Mouse (Mus musculus) E14TG2a.4 (cell line): ENCODE results near the gene Syk.

Source experiments
- H3K27me3 ChIP-seq: 2 replicates; pipeline ENCODE4 v1.6.1; 2014; ENCODE audit warnings: low read length, control low read depth; ENCODE audit not compliant: insufficient read depth
- H3K36me3 ChIP-seq: 2 replicates; pipeline ENCODE4 v1.6.1; 2014; ENCODE audit warnings: low read length, control low read depth; ENCODE audit not compliant: insufficient read depth
- H3K4me1 ChIP-seq: replicated peaks from 2 replicates; pipeline ENCODE4 v1.6.1; 2014; ENCODE audit warnings: low read depth, low read length, control low read depth
- H3K4me3 ChIP-seq: replicated peaks from 2 replicates; pipeline ENCODE4 v1.5.1; 2014; ENCODE audit warnings: mild to moderate bottlenecking, low read length
- H3K9me3 ChIP-seq: 2 replicates; pipeline ENCODE4 v1.6.1; 2014; ENCODE audit warnings: low read length, control low read depth
- CTCF ChIP-seq: conservative IDR thresholded peaks from 2 replicates; pipeline ENCODE4 v1.5.1; 2014; ENCODE audit warnings: low read length
- NANOG ChIP-seq: IDR thresholded peaks from 2 replicates; pipeline ENCODE4 v1.6.1; 2014; ENCODE audit warnings: borderline replicate concordance, low read length, mixed read lengths
- POU5F1 ChIP-seq: IDR thresholded peaks from 2 replicates; pipeline ENCODE4 v1.6.1; 2014; ENCODE audit warnings: low read length, borderline replicate concordance

The Syk gene

DNA sequence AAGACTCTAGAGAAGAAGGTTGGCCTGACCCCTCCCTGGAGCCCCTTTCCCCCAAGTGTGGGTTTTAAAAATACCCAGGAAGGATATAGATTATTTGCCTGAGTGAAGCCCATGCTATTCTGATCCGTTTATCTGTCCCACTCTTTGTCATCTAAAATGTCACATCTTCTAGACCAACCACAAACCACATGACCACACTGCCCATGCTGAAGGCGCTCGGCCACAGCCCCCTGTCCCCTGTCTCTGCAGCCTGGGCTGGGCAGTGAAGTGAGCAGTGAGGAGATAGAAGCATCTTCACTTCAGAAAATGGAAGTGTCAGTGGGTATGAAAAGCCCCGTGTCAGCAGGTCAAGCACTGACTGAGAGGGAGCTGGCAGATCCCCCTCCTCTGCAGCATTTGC, 40.3 kb upstream of the Syk start:
- TF ChIP-seq CTCF (no peak), POU5F1 (no peak), NANOG (no peak)
- no peaks in the 10 kb centered on the region for H3K36me3 ChIP-seq
- no peak overlapping the region for H3K4me3 ChIP-seq

DNA sequence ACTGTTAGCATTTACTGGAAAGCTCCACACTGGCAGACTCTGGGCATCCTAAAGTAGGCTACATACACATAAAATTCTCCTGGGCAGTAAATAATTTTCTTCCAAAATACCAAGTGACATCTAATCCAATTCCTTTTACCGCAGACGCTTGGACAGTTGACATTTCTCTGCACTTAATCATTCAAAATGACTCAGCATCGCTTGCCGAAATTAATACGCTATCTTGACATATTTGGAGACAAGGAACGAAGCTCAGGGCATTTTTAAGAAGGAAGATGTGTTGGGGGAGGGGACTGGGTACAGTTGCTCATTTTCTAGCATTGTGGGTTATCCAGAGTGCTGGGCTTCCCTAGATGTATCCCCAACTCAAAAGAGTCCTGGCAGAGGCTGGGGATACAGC, 36.7 kb upstream of the Syk start:
- Histone ChIP-seq H3K9me3 (no peaks in the 10 kb centered on the region), H3K4me1 (peaks cover 10% of the 10 kb centered on the region; the same call in 1 of the 2 replicates), H3K36me3 (no peaks in the 10 kb centered on the region), H3K27me3 (0 out of 2 replicates have a peak, but pooled peaks cover 5% of the 10 kb centered on the region), H3K4me3 (no peak overlapping the region)
- TF ChIP-seq NANOG (no peak), POU5F1 (no peak), CTCF (no peak)

More for the DNA sequence above, 40.3 kb upstream of the Syk start:
- Histone ChIP-seq H3K9me3 (no peaks in the 10 kb centered on the region), H3K27me3 (0 out of 2 replicates have a peak, but pooled peaks cover 5% of the 10 kb centered on the region), H3K4me1 (peaks cover 21% of the 10 kb centered on the region)

GRCm38 (mm10) chr13:52550690-52551193, 32.2 kb upstream of the Syk start:
- Histone ChIP-seq H3K36me3 (no peaks in the 10 kb centered on the region), H3K27me3 (no peaks in the 10 kb centered on the region), H3K4me3 (no peak overlapping the region), H3K4me1 (peaks cover 29% of the 10 kb centered on the region), H3K9me3 (no peaks in the 10 kb centered on the region)
- no peak for TF ChIP-seq CTCF
- TF ChIP-seq POU5F1: no peak
- no peak for TF ChIP-seq NANOG

GRCm38 (mm10) chr13:52551275-52551674, 31.7 kb upstream of the Syk start:
- no peaks in the 10 kb centered on the region for H3K9me3 ChIP-seq
- H3K36me3 ChIP-seq: no peaks in the 10 kb centered on the region
- peak overlapping the region; percentile 14; the same call in 1 of the 2 replicates for H3K4me3 ChIP-seq
- H3K27me3 ChIP-seq: no peaks in the 10 kb centered on the region
- H3K4me1 ChIP-seq: peaks cover 34% of the 10 kb centered on the region
- no peak for TF ChIP-seq POU5F1
- no peak for TF ChIP-seq CTCF
- TF ChIP-seq NANOG: no peak

DNA sequence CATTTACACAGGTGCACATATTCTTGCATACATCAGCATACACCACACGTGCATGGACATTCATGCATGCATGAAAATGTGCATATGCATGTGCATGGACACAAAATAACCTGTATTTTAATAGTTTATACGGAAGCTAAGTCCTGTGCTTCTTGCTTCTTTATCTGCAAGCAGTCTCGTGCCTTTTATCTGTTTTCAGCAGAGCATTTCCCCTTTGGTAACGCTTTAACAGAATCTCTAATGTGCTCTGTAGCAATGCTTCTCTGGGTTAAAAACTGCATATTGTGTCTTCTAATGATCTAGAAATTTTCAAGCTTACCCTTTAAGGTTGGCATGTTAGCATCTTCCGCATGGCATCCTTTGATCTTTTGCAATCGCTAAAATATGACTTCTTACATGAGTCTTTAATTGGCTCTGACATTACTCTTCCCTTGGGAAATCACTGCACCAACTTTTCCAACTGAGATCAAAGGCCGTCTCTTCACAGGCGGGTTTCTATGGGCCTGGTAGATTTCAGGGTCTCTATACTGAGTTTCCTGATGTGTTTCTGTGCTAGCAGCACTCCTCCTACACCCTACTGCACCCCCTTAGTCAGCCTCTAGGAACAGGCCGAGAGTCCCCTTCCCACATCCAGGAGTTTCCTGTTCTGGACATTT, 30.0 kb upstream of the Syk start:
- no peak overlapping the region for H3K4me3 ChIP-seq
- H3K36me3 ChIP-seq: no peaks in the 10 kb centered on the region
- no peak for TF ChIP-seq NANOG
- no peak for TF ChIP-seq POU5F1
- TF ChIP-seq CTCF: no peak
- H3K27me3 ChIP-seq: no peaks in the 10 kb centered on the region
- peaks cover 42% of the 10 kb centered on the region for H3K4me1 ChIP-seq
- H3K9me3 ChIP-seq: no peaks in the 10 kb centered on the region

GRCm38 (mm10) chr13:52554722-52555121, 28.3 kb upstream of the Syk start:
- Histone ChIP-seq H3K4me1 (peaks cover 46% of the 10 kb centered on the region), H3K4me3 (no peak overlapping the region), H3K27me3 (no peaks in the 10 kb centered on the region), H3K36me3 (no peaks in the 10 kb centered on the region), H3K9me3 (no peaks in the 10 kb centered on the region)
- TF ChIP-seq POU5F1 (no peak), NANOG (no peak), CTCF (no peak)

GRCm38 (mm10) chr13:52557421-52557820, 25.6 kb upstream of the Syk start:
- H3K4me3 ChIP-seq: no peak overlapping the region
- no peaks in the 10 kb centered on the region for H3K36me3 ChIP-seq
- H3K4me1 ChIP-seq: peaks cover 55% of the 10 kb centered on the region
- no peak for TF ChIP-seq NANOG
- TF ChIP-seq POU5F1: no peak
- TF ChIP-seq CTCF: no peak
- no peaks in the 10 kb centered on the region for H3K27me3 ChIP-seq
- H3K9me3 ChIP-seq: no peaks in the 10 kb centered on the region

- Histone ChIP-seq H3K9me3 (peaks cover 7% of the 10 kb centered on the region), H3K4me3 (0 out of 2 replicates have a peak overlapping the region, but pooled peaks have one; percentile 17), H3K27me3 (no peaks in the 10 kb centered on the region), H3K36me3 (no peaks in the 10 kb centered on the region), H3K4me1 (peaks cover 69% of the 10 kb centered on the region)
- no peak for TF ChIP-seq POU5F1
- TF ChIP-seq CTCF: no peak
- TF ChIP-seq NANOG: no peak
Measured at GRCm38 (mm10) chr13:52561367-52562165, 21.4 kb upstream of the Syk start.
